Mouse (Mus musculus) lung, postnatal 4 days (tissue): ENCODE measurements around the gene Polr2l.

Source experiments
- DNase-seq, 2 experiments: peaks; one replicate each; pipeline ENCODE4 v3.0.0; 2021

Polr2l gene

DNA sequence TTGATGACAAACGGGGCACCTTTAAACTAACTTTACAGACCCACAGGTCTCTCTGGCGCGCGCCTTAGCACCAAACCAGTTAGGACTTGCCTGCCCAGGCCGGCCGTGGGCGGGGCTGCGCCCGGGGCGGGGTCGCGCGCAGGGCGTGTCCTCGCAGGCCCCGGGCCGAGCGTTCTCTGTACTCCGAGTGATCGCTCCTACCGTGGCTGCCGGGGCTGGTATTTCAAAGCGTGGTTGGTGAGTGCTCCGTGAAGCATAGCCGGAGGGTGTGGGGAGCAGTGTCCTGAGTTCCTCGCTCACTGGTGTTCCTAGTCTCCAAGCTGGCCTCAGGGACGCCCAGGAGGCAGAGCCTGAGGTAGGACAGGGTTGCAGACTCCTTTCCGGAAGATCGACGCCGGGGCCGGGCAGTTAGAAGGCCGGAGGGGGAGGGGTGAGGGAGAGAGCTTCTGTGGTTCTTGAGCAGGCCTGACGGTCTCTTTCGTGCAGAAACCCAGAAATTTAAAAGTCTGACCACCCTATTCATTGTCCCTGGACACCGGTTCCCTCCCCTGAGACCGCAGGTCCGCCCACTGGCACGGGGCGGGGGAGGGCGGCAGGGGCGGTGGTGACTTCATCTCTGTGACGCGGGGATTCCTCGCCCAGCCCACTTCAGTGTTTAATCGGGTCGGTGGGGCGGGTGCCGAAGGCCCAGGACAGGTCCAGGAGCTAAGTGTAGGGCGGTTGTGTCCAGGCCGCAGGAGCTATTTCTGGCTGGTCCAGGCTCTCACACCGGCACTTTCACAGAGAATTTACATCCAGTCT lies 7.5 kb downstream of the Polr2l start, which contains the start of gene Cd151:
Gene Cd151, plus strand, starts transcription at position 163 of the 801 bp plus-strand sequence.
- DNase-seq, result peak; percentile 93 to 96

GRCm38 (mm10) chr7:141466607-141467148 lies 8.3 kb downstream of the Polr2l start:
- peak in 1 of 2 experiments; percentile 31 for DNase-seq

- peak in 1 of 2 experiments; percentile 57 for DNase-seq
Measured at GRCm38 (mm10) chr7:141466045-141466394, 8.9 kb downstream of the Polr2l start.

DNA sequence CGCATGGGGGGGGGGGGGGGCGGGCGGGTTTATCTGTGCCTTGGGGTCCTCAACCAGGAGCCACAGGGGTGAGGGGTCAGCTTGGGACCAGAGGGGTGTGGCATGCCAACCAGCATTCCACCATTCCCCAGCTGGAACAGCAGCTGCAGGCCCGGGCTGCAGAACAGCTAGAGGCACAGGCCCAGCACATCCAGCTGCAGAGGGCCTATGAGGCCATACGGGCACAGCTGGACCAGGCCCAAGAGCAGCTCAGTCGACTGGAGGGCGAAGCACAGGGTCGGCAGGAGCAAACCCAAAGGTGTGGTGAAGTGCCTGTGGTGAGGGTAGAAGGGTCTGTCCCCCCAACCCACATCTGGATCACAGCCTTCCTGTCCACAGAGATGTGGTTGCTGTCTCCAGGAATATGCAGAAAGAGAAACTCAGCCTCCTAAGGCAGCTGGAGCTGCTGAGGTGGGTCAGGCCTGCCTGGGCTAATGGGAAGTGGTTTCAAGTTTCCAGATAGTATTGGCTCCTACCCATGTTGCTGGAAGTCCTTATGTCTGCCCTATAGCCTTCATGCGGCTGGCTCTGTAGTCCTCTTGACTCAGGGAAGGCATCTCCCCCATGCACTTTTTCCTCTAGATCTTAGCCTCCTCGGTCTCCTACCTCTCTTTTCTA lies 9.4 kb downstream of the Polr2l start:
- DNase-seq, result peak in 1 of 2 experiments; percentile 62

DNA sequence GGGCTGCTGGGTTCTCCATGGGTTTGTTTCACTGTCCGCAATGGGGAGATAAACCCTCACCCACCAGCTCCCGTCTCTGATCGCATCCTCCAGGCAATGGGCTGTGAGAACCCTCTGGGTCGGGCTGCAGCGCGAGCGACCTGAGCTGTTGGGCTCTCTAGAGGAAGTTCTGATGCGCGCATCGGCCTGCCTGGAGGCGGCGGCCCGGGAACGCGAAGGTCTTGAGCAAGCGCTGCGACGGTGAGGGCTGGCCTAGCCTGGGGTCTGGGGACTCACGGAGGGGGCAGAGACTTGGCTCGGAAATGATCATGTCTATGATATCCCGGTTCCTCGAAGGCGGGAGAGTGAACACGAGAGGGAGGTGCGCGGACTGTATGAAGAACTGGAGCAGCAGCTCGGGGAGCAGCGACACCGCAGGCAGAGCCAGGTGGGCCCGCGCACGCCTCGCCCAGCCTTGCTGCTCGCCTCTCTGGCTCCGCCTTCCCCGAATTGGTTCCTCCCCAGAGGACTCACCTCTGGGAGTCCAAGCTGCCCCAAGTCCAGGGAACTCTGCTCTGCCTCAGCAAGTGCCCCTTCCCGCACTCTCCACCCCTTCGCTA lies 10.2 kb downstream of the Polr2l start:
- peak; percentile 62 to 71 for DNase-seq

DNA sequence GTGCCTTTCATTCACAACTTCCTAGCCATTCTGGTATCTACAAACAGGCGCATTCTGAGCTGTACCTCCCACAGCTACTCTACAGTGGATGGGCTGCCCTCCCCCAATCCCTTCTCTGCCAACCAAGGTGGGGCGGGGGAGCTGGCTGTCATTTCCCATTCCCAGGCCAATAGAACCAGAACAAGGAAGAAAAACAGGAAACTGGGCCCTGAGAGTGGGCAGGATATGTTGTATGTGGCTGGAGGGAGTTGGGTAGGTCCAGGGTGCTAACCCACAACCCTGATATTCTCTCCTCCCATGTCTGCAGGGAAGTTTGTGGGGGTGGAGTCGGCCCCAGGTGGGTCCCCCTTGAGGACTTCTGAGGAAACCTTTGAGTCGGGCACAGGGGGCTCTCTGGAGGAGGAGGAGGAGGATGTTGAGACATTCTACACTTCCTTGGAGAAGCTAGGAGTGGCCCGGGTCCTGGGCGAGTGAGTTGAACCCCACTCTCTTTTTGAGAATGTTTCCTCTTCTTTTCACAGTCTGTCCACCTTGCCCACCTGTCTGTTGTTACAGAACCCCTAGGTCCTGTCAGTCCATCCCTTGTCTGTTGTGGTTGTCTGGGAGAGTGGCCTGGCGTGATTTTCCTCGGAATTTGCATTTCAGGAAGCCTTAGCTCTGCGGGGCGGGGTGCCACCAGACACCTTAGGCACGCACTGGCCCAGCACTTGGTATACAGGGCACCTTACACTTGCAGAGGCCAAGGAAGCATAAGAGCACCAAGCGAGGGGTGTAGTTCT lies 10.9 kb downstream of the Polr2l start:
- DNase-seq, result peak; percentile 83 to 88

DNA sequence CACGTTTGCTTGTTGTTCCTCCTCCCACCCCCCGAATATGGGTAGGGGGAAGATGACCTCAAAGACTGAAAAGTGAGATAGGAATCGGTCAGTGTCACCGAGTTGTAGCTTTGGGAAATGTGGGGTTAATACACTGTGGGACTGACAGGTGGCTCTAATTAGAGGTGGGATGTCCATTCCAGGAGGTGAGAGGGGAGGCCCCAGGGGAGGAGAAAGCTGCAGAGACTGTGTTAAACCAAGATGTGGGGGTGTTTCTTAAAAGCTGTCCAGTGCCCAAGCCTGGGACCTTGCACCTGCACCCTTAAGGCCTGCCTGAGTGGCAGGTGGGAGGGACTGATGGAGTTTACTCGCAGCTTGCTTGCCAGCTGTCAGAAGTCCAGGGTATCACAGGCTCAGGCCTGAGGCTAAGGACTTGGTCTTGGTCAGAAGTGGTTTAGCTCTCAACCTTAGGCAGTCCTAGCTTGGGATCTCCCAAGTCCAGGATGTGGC lies 12.6 kb downstream of the Polr2l start:
- DNase-seq, result peak; percentile 65 to 88

DNA sequence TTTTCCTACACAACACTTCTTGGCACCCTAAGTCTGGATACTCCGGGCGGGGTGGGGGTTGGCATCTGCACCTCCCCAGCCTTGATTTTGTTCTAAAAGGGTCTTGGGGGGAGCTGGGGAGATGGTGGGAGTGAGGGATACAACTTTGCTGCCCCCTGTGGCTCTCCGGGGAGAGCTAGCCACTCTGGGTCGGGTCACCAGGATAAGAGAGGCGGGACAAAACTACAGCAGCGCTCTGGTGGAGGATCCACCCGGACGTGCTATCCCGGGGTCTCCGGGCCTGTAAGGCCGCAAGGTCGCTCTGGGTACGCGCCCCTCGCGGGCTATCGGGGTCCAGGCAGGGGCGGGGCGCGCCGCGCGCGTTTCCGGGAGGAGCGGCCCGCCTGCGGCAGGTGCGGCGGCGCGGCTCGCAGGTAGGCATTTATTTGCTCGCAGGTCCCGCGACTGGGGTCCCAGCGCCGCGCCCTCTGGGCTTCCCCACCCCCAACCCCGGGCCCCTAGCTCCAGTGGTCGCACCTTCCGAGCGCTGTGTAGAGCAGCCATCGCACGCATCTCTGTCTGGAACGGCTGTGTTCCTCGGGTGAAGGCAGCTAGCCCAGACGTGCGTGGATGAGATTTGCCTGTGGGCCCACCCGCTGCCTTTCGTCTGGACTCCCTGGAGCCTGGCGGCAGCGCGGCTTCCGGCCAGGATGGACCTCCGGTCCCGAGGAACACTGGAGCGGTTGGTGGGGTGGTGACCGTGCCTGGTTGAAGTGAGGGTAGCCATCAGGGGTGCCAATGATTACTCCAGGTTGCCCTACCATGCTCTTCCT lies 13.2 kb downstream of the Polr2l start:
- DNase-seq, result peak; percentile 66 to 70

DNA sequence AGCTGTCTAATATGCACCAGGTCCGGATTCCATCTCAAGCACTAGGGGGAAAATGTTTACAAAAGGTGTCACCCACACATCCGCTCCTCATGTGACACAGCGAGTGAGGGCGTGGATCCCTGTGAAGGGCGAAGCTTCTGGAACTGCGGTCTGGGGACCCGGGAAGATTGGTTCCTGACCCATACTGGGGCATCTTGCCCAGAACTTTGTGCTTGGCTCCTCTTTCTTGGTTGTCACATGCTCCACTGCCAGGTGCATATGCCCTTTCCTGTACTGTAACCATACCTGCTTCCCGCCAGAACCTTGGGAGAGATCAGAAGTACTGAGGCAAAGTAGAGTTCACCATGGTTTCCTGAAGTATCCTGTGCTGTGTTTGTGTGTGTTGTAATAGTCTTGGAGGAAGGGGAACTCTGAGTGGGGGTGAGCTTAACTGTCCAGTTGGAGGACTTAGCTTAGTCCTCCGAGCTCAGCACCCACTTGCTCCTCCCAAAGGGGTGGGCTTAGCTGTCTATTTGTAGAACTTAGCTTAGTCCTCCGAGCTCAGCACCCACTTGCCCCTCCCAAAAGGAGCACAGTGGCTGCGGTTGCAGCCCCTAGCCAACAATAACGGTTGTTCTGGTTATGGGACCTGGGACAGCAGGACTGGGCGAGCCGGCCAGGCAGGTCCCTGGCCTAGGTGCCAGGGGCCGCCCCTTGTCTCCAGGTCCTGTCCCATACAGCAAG lies 14.4 kb downstream of the Polr2l start, which contains the start of gene Cracr2b:
Gene Cracr2b, plus strand, starts transcription at position 704 of the 723 bp plus-strand sequence.
- peak; percentile 63 to 70 for DNase-seq

DNA sequence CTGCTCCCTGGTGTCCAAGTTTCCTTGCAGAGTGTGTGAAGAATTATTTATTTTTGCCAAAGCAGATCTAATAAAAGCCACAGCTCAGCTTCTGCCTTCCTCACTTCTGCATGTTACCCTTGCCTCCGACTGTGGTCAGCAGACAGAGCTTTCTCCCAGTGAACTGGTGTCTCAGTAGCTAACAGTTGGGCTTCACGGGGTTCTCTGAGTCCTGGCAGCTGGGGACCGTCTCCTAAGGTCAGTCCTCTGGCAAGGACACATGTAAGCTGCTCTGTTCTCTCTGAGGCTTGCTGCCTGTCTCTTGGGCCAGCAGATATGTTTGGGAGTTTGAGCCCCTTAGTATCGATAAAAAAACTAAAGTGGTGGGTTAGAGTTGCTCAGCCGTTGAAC lies 14.9 kb downstream of the Polr2l start:
- peak in 1 of 2 experiments; percentile 23 for DNase-seq

DNA sequence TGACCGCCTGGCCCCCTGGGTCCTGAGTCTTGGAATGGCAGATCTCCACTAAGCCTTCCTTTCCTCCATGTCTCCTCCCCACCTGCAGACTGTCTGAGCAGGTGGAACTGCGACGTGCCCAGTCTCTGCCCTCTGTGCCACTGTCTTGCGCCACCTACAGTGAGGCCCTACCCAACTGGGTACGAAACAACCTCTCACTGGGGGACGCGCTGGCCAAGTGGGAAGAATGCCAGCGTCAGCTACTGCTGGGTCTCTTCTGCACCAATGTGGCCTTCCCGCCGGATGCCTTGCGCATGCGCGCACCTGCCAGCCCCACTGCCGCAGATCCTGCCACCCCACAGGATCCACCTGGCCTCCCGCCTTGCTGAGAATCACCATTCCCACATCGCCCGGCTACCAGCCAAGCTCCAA lies 15.6 kb downstream of the Polr2l start:
- DNase-seq, result no peak

DNA sequence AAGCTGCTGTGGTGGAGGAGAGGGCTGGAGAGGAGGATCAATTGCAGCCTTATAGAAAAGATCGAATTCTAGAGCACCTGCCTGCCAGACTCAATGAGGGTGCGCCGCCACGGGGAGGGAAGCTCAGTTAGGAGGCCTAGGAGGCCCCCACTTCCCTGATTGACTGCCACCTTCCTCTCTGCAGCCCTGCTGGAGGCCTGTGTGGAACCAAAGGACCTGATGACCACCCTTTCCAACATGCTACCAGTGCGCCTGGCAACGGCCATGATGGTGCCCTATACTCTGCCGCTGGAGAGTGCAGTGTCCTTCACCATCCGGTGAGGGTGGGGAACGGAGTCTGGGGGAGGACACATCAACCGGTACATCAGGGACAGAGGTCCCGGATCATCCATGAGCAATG lies 16.3 kb downstream of the Polr2l start:
- no peak for DNase-seq

GRCm38 (mm10) chr7:141457986-141458660 lies 16.8 kb downstream of the Polr2l start:
- DNase-seq, result peak; percentile 50 to 72

DNA sequence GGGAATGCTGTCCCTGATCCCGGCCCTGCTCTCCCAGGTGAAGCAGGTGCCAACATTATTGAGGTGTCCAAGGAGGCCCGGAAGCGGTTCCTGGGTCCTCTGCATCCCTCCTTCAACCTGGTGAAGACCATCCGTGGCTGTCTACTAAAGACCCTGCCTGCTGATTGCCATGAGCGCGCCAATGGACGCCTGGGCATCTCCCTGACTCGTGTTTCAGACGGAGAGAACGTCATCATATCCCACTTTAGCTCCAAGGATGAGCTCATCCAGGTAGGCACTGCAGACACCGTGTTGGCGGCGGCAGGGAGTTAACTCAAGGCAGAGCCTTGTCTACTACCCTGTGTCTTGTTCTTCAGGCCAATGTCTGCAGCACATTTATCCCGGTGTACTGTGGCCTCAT lies 17.7 kb downstream of the Polr2l start:
- peak; percentile 4 to 27 for DNase-seq

GRCm38 (mm10) chr7:141456739-141457138 lies 18.2 kb downstream of the Polr2l start:
- DNase-seq, result peak in 1 of 2 experiments; percentile 55

DNA sequence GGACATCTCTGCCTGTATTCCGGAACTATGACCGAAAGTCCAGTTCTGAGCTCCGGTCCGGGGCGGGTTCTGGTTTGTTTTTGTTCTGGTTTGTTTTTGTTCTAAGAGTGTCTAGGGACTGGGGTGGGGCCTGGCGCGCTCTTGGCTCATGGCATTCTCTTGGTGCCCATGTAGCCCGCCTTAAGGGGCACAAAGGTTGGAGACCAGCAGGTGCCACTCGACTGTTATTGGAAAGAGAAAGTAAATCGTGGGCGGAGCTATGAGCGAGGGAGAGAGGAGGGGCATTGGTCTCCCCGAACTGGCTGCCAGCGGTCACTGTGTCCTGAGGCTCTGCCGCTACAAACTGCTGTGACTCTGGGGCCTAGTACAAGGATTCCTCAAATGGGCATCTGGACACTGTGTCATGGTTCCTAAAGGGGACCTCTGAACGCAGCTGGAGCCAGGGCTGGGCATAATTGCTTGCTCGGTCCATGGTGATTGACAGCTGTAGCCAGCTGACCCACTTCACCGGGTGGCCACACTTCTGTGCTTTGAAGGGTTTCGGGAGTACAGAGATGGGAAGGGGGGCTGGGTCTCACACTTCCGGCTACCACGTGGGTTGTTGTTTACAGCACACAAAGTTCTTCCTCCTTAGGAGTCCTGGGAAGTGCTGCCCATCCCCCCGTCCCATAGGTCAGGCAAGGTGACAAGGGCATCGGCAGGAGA lies 19.2 kb downstream of the Polr2l start:
- peak; percentile 78 to 86 for DNase-seq

DNA sequence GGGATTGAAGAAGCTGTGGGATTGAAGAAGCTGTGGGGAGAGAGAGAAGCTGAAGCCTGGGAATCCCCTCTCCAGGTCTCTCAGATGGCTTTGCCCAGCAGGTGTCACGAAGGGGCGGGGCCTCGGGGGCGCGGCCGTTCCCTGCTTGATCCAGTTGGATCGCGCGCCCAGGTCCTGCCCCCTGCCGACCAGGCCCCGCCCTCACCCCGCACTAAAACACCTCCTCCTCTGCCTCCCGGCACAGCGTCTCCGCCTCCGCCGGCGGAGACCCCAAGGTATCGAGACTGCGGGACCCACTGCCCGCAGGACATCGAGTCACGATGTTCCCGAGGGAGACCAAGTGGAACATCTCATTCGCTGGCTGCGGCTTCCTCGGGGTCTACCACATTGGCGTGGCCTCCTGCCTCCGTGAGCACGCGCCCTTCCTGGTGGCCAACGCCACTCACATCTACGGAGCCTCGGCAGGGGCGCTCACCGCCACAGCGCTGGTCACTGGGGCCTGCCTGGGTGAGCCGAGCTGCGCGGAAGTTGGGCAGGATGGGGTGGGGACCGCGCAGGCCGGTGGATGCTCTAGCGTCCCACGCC lies 19.9 kb downstream of the Polr2l start, which contains the start of gene Pnpla2:
Gene Pnpla2, plus strand, starts transcription at position 232 of the 585 bp plus-strand sequence.
- DNase-seq, result peak; percentile 97 to 98

GRCm38 (mm10) chr7:141453636-141454035 lies 21.3 kb downstream of the Polr2l start:
- DNase-seq, result peak in 1 of 2 experiments; percentile 4

DNA sequence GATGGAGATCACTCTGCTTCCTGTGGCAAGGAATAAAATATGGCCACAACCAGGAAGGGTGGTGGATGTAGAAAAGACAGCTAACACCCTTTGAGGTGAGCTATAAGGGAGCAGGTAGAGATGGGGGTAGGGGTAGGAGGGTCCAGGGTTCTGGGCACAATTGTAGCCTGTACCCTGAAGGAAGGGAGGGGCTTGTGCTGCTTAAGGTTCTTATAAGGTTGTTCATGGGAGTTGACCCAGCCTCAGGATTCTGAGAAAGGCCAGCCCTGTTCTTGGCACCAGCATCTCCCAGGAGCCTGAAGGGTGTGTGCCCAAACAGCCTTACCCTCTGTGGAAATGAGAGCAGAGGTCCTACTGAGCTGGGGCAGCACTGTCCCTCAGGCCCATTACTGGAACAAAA lies 23.0 kb downstream of the Polr2l start:
- DNase-seq, result no peak
